Mouse (Mus musculus): Measurements from ENCODE around the gene Clip2. TPM values are rescaled to one million over a fixed set of nuclear protein-coding genes. Genes with fewer than 3 reads are reported as not detected.

Gene Clip2
- polyA plus RNA-seq, 1 experiment from 2014 or later: 16.7 TPM

GRCm38 (mm10) chr5:134523728-134524127, 28.5 kb downstream of the Clip2 start:
- 89% methylated on average over 5 of the region's 5 CpGs for WGBS
- Histone ChIP-seq H3K4me1 (ENCODE audit: control insufficient read depth, insufficient read depth, low read length) (peaks cover 8% of the 10 kb centered on the region), H3K36me3 (ENCODE audit: control insufficient read depth, insufficient read depth, low read length) (peaks cover 17% of the 10 kb centered on the region)

GRCm38 (mm10) chr5:134522524-134522923, 29.7 kb downstream of the Clip2 start:
- Histone ChIP-seq H3K27ac (ENCODE audit: low read length) (no peak overlapping the region), H3K4me1 (ENCODE audit: control insufficient read depth, insufficient read depth, low read length) (no peaks in the 10 kb centered on the region), H3K36me3 (ENCODE audit: control insufficient read depth, insufficient read depth, low read length) (peaks cover 22% of the 10 kb centered on the region), H3K9me3 (replicated peaks; ENCODE audit: control insufficient read depth, low read length, poor library complexity, severe bottlenecking) (no peaks in the 10 kb centered on the region), H3K27me3 (ENCODE audit: control insufficient read depth, insufficient read depth, low read depth, low read length) (no peaks in the 10 kb centered on the region), H3K4me3 (ENCODE audit: low read depth, low read length) (no peak overlapping the region), H3K4me2 (ENCODE audit: low read length) (no peak overlapping the region), H3K9ac (ENCODE audit: low read depth, low read length) (no peak overlapping the region)
- no peak for ATAC-seq
- 95% methylated on average over 25 of the region's 26 CpGs for WGBS

More at GRCm38 (mm10) chr5:134523728-134524127, 28.5 kb downstream of the Clip2 start:
- Histone ChIP-seq H3K9ac (ENCODE audit: low read depth, low read length) (no peak overlapping the region), H3K4me2 (ENCODE audit: low read length) (no peak overlapping the region), H3K9me3 (replicated peaks; ENCODE audit: control insufficient read depth, low read length, poor library complexity, severe bottlenecking) (no peaks in the 10 kb centered on the region), H3K27ac (ENCODE audit: low read length) (no peak overlapping the region), H3K4me3 (ENCODE audit: low read depth, low read length) (no peak overlapping the region), H3K27me3 (ENCODE audit: control insufficient read depth, insufficient read depth, low read depth, low read length) (no peaks in the 10 kb centered on the region)
- no peak for ATAC-seq

- Histone ChIP-seq H3K36me3 (ENCODE audit: control insufficient read depth, insufficient read depth, low read length) (peaks cover 28% of the 10 kb centered on the region), H3K9ac (ENCODE audit: low read depth, low read length) (no peak overlapping the region), H3K4me3 (ENCODE audit: low read depth, low read length) (no peak overlapping the region), H3K9me3 (replicated peaks; ENCODE audit: control insufficient read depth, low read length, poor library complexity, severe bottlenecking) (no peaks in the 10 kb centered on the region), H3K4me2 (ENCODE audit: low read length) (no peak overlapping the region), H3K4me1 (ENCODE audit: control insufficient read depth, insufficient read depth, low read length) (no peaks in the 10 kb centered on the region), H3K27me3 (ENCODE audit: control insufficient read depth, insufficient read depth, low read depth, low read length) (no peaks in the 10 kb centered on the region), H3K27ac (ENCODE audit: low read length) (no peak overlapping the region)
- ATAC-seq: no peak
- WGBS: 94% methylated on average over 7 of the region's 7 CpGs
Observed at GRCm38 (mm10) chr5:134521806-134522205, 30.4 kb downstream of the Clip2 start.

GRCm38 (mm10) chr5:134521131-134521530, 31.1 kb downstream of the Clip2 start:
- Histone ChIP-seq H3K36me3 (ENCODE audit: control insufficient read depth, insufficient read depth, low read length) (peaks cover 35% of the 10 kb centered on the region), H3K4me1 (ENCODE audit: control insufficient read depth, insufficient read depth, low read length) (no peaks in the 10 kb centered on the region), H3K27me3 (ENCODE audit: control insufficient read depth, insufficient read depth, low read depth, low read length) (no peaks in the 10 kb centered on the region), H3K4me3 (ENCODE audit: low read depth, low read length) (no peak overlapping the region), H3K9ac (ENCODE audit: low read depth, low read length) (no peak overlapping the region), H3K4me2 (ENCODE audit: low read length) (no peak overlapping the region), H3K9me3 (replicated peaks; ENCODE audit: control insufficient read depth, low read length, poor library complexity, severe bottlenecking) (no peaks in the 10 kb centered on the region; the same call in 1 of the 2 replicates), H3K27ac (ENCODE audit: low read length) (no peak overlapping the region)
- no peak for ATAC-seq
- 58% methylated on average over 2 of the region's 2 CpGs for WGBS

GRCm38 (mm10) chr5:134520120-134520519, 32.1 kb downstream of the Clip2 start:
- Histone ChIP-seq H3K4me1 (ENCODE audit: control insufficient read depth, insufficient read depth, low read length) (no peaks in the 10 kb centered on the region), H3K4me2 (ENCODE audit: low read length) (no peak overlapping the region), H3K36me3 (ENCODE audit: control insufficient read depth, insufficient read depth, low read length) (peaks cover 43% of the 10 kb centered on the region), H3K9ac (ENCODE audit: low read depth, low read length) (no peak overlapping the region), H3K27me3 (ENCODE audit: control insufficient read depth, insufficient read depth, low read depth, low read length) (no peaks in the 10 kb centered on the region), H3K4me3 (ENCODE audit: low read depth, low read length) (no peak overlapping the region), H3K27ac (ENCODE audit: low read length) (no peak overlapping the region), H3K9me3 (replicated peaks; ENCODE audit: control insufficient read depth, low read length, poor library complexity, severe bottlenecking) (no peaks in the 10 kb centered on the region; the same call in 1 of the 2 replicates)
- 98% methylated on average over 4 of the region's 4 CpGs for WGBS
- no peak for ATAC-seq

GRCm38 (mm10) chr5:134519471-134519870, 32.8 kb downstream of the Clip2 start:
- Histone ChIP-seq H3K27ac (ENCODE audit: low read length) (no peak overlapping the region), H3K9me3 (replicated peaks; ENCODE audit: control insufficient read depth, low read length, poor library complexity, severe bottlenecking) (no peaks in the 10 kb centered on the region; the same call in 1 of the 2 replicates), H3K36me3 (ENCODE audit: control insufficient read depth, insufficient read depth, low read length) (peaks cover 48% of the 10 kb centered on the region), H3K4me1 (ENCODE audit: control insufficient read depth, insufficient read depth, low read length) (no peaks in the 10 kb centered on the region), H3K4me2 (ENCODE audit: low read length) (no peak overlapping the region), H3K27me3 (ENCODE audit: control insufficient read depth, insufficient read depth, low read depth, low read length) (no peaks in the 10 kb centered on the region), H3K4me3 (ENCODE audit: low read depth, low read length) (no peak overlapping the region), H3K9ac (ENCODE audit: low read depth, low read length) (no peak overlapping the region)
- 95% methylated on average over 5 of the region's 5 CpGs for WGBS
- ATAC-seq: no peak

- peaks cover 73% of the 10 kb centered on the region for H3K36me3 ChIP-seq (ENCODE audit: control insufficient read depth, insufficient read depth, low read length)
- H3K9ac ChIP-seq (ENCODE audit: low read depth, low read length): no peak overlapping the region
- H3K27ac ChIP-seq (ENCODE audit: low read length): peak overlapping the region; percentile 48
- peak; percentile 61 for ATAC-seq
- no peak overlapping the region for H3K4me3 ChIP-seq (ENCODE audit: low read depth, low read length)
- no peak overlapping the region for H3K4me2 ChIP-seq (ENCODE audit: low read length)
- H3K4me1 ChIP-seq (ENCODE audit: control insufficient read depth, insufficient read depth, low read length): peaks cover 5% of the 10 kb centered on the region; the same call in 1 of the 2 replicates
- no peaks in the 10 kb centered on the region for H3K27me3 ChIP-seq (ENCODE audit: control insufficient read depth, insufficient read depth, low read depth, low read length)
- H3K9me3 ChIP-seq (replicated peaks; ENCODE audit: control insufficient read depth, low read length, poor library complexity, severe bottlenecking): no peaks in the 10 kb centered on the region; the same call in 1 of the 2 replicates
- WGBS: 61% methylated on average over 5 of the region's 5 CpGs
Observed at GRCm38 (mm10) chr5:134512086-134512485, 40.1 kb downstream of the Clip2 start.

- no peaks in the 10 kb centered on the region for H3K27me3 ChIP-seq (ENCODE audit: control insufficient read depth, insufficient read depth, low read depth, low read length)
- WGBS: 100% methylated on average over 3 of the region's 5 CpGs
- no peaks in the 10 kb centered on the region for H3K9me3 ChIP-seq (replicated peaks; ENCODE audit: control insufficient read depth, low read length, poor library complexity, severe bottlenecking)
- H3K4me1 ChIP-seq (ENCODE audit: control insufficient read depth, insufficient read depth, low read length): peaks cover 5% of the 10 kb centered on the region; the same call in 1 of the 2 replicates
- no peak overlapping the region for H3K27ac ChIP-seq (ENCODE audit: low read length)
- no peak overlapping the region for H3K9ac ChIP-seq (ENCODE audit: low read depth, low read length)
- H3K4me2 ChIP-seq (ENCODE audit: low read length): no peak overlapping the region
- H3K36me3 ChIP-seq (ENCODE audit: control insufficient read depth, insufficient read depth, low read length): peaks cover 57% of the 10 kb centered on the region
- no peak overlapping the region for H3K4me3 ChIP-seq (ENCODE audit: low read depth, low read length)
- ATAC-seq: no peak
Observed at GRCm38 (mm10) chr5:134510266-134510665, 42.0 kb downstream of the Clip2 start.

- no peak overlapping the region for H3K4me2 ChIP-seq (ENCODE audit: low read length)
- ATAC-seq: no peak
- no peaks in the 10 kb centered on the region for H3K9me3 ChIP-seq (replicated peaks; ENCODE audit: control insufficient read depth, low read length, poor library complexity, severe bottlenecking)
- H3K27me3 ChIP-seq (ENCODE audit: control insufficient read depth, insufficient read depth, low read depth, low read length): no peaks in the 10 kb centered on the region
- H3K4me3 ChIP-seq (ENCODE audit: low read depth, low read length): no peak overlapping the region
- no peak overlapping the region for H3K9ac ChIP-seq (ENCODE audit: low read depth, low read length)
- 93% methylated on average over 5 of the region's 5 CpGs for WGBS
- H3K27ac ChIP-seq (ENCODE audit: low read length): no peak overlapping the region
- peaks cover 47% of the 10 kb centered on the region for H3K36me3 ChIP-seq (ENCODE audit: control insufficient read depth, insufficient read depth, low read length)
- H3K4me1 ChIP-seq (ENCODE audit: control insufficient read depth, insufficient read depth, low read length): peaks cover 5% of the 10 kb centered on the region; the same call in 1 of the 2 replicates
Observed at GRCm38 (mm10) chr5:134508965-134509364, 43.3 kb downstream of the Clip2 start.

Data from midbrain, embryonic 16.5 days (tissue).